Mouse (Mus musculus) kidney, postnatal 0 days (tissue): ENCODE data around the gene Samd4. TPM values are rescaled to one million over a fixed set of nuclear protein-coding genes. Genes with fewer than 3 reads are reported as not detected.

Source experiments
- ATAC-seq: fragments of 200-750 bp; cut with Nextera tagmentation; replicated peaks from 2 replicates; pipeline ENCODE4 v1.8.0; 2017; ENCODE audit warnings: low read depth, moderate number of reproducible peaks, moderate TSS enrichment, moderate library complexity; ENCODE audit not compliant: low FRiP score
- DNase-seq: peaks from one replicate; pipeline ENCODE4 v3.0.0-alpha.2; 2016; ENCODE audit warnings: low spot score
- H3K27ac ChIP-seq: fragments of 300-500 bp; sonication (generic); 2 replicates; pipeline ENCODE4 v1.5.1; 2014; ENCODE audit warnings: mild to moderate bottlenecking
- H3K27me3 ChIP-seq: fragments of 300-500 bp; sonication (generic); 2 replicates; pipeline ENCODE4 v1.6.1; 2014; ENCODE audit warnings: low read length, mixed read lengths; ENCODE audit not compliant: insufficient read depth
- H3K36me3 ChIP-seq: fragments of 300-500 bp; sonication (generic); 2 replicates; pipeline ENCODE4 v1.6.1; 2014; ENCODE audit warnings: low read length, mixed read lengths; ENCODE audit not compliant: insufficient read depth
- H3K4me1 ChIP-seq: fragments of 300-500 bp; sonication (generic); replicated peaks from 2 replicates; pipeline ENCODE4 v1.6.1; 2014; ENCODE audit warnings: antibody characterized with exemption, low read length, mixed read lengths; ENCODE audit not compliant: insufficient read depth
- H3K4me2 ChIP-seq: fragments of 300-500 bp; sonication (generic); 2 replicates; pipeline ENCODE4 v1.6.1; 2014; ENCODE audit warnings: mild to moderate bottlenecking, low read length, moderate library complexity, mixed read lengths
- H3K4me3 ChIP-seq: fragments of 300-500 bp; sonication (generic); replicated peaks from 2 replicates; pipeline ENCODE4 v1.5.1; 2014; ENCODE audit warnings: low read depth, low read length
- H3K9ac ChIP-seq: fragments of 300-500 bp; sonication (generic); 2 replicates; pipeline ENCODE4 v1.6.1; 2014; ENCODE audit warnings: low read depth, low read length
- H3K9me3 ChIP-seq: fragments of 300-500 bp; sonication (generic); replicated peaks from 2 replicates; pipeline ENCODE4 v1.6.1; 2016; ENCODE audit warnings: low read length, inconsistent platforms, mixed read lengths
- CTCF ChIP-seq: IDR thresholded peaks from 2 replicates; pipeline ENCODE4 v1.5.1; 2016; ENCODE audit warnings: antibody characterized with exemption, low read depth, mild to moderate bottlenecking, moderate library complexity
- WGBS: fragments of 180-500 bp; shearing (Covaris S2); extraction: QIAGEN DNeasy Blood & Tissue Kit; methylation state at CpG from one replicate; pipeline ENCODE4 v1.1.7; 2014; 5-methylcytosine and 5-hydroxymethylcytosine counted together
- microRNA-seq: library from miRNA; unstranded; fragments of <30 nt; microRNA quantifications from one replicate; pipeline ENCODE4, GENCODE M21; 2016
- polyA plus RNA-seq: library from polyadenylated mRNA; unstranded; fragments of >200 nt; fragmentation: Nextera tagmentation; extraction: Ambion mirVana; gene quantifications from 2 replicates; pipeline ENCODE4 v1.2.1, GENCODE M21; 2015

Samd4 gene
- polyA plus RNA-seq, 1 experiment from 2014 or later, result 4.4 TPM

DNA sequence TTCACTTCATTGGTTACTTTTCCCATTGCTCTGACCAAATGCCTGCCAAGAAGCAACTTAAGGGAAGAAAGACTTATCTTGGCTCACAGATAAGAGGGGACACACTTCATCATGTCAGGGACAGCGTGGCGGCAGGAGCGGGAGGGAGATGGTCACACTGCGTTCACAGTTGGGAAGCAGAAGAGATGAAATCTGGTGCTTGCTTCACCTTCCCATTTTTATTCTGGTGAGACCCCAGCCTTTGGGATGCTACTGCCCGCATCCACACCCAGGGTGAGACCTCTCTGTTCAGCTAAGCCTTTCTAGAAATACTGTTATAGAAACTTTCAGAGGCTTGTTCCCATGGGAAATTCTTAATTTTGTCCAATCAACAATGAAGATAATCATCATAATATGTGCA, 261.7 kb downstream of the Samd4 start:
- Histone ChIP-seq H3K4me3 (no peak overlapping the region), H3K27me3 (no peaks in the 10 kb centered on the region), H3K36me3 (no peaks in the 10 kb centered on the region), H3K9ac (no peak overlapping the region), H3K27ac (no peak overlapping the region), H3K4me1 (no peaks in the 10 kb centered on the region), H3K9me3 (no peaks in the 10 kb centered on the region), H3K4me2 (no peak overlapping the region)
- TF ChIP-seq CTCF, result no peak
- DNase-seq (no peak), ATAC-seq (no peak)
- 98% methylated on average over 5 of the region's 5 CpGs for WGBS

DNA sequence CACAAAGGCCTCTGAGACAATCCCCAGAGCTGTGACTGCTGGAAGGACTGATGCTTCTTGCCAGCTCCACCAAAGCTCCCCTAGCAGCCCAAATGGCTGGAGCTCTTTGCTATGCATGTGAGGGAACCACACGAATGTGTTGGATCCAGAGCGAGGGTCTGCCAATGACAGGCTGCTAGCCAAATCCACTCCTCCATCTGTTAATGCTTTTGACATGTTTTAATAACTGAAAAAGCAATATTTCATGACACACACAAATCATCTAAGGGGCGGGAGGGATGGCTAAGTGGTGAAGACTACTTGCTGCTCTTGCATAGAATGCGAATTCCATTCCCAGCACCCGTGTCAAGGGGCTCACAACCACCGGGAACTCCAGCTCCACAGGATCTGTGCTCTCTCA, 268.7 kb downstream of the Samd4 start:
- ATAC-seq, result no peak
- TF ChIP-seq CTCF, result no peak
- no peak overlapping the region for H3K27ac ChIP-seq
- 88% methylated on average over 6 of the region's 6 CpGs for WGBS
- no peak for DNase-seq
- H3K9me3 ChIP-seq, result no peaks in the 10 kb centered on the region
- H3K4me3 ChIP-seq, result no peak overlapping the region
- H3K4me2 ChIP-seq, result no peak overlapping the region
- H3K27me3 ChIP-seq, result no peaks in the 10 kb centered on the region
- no peak overlapping the region for H3K9ac ChIP-seq
- H3K36me3 ChIP-seq, result no peaks in the 10 kb centered on the region
- H3K4me1 ChIP-seq, result no peaks in the 10 kb centered on the region

DNA sequence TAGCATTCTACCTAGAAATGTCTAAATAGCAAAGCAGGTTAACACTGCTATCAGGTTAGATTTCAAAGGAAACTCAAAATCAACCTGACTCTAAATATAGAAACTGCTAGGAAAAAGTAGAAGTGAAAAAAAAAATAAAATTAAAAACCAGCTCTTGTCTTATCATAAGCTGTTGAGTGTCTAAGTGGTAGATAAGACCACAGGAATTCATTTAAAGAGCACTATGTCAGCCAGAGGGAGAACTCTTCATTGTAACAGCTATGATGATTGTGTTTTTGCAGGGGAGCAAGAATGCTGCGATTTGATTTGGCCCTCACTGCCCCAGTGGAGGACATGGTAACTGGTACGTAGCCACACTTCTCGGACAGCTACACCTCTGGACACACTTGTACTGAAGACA, 271.6 kb downstream of the Samd4 start:
- H3K36me3 ChIP-seq, result no peaks in the 10 kb centered on the region
- DNase-seq (no peak), ATAC-seq (no peak)
- no peaks in the 10 kb centered on the region for H3K4me1 ChIP-seq
- 84% methylated on average over 3 of the region's 3 CpGs for WGBS
- H3K4me2 ChIP-seq, result no peak overlapping the region
- H3K9me3 ChIP-seq, result no peaks in the 10 kb centered on the region
- H3K9ac ChIP-seq, result no peak overlapping the region
- no peak overlapping the region for H3K4me3 ChIP-seq
- no peak for TF ChIP-seq CTCF
- no peaks in the 10 kb centered on the region for H3K27me3 ChIP-seq
- no peak overlapping the region for H3K27ac ChIP-seq

Small RNAs within 50 kb of the gene (microRNA-seq; reads per million reads assigned to microRNA genes)
- 5.0 reads per million, percentile 15 among the genes with 10 or more reads in this experiment for gene Mir378c

Other genes with a start within 250 kb of the Samd4 start
- gene Cdkn3, start 122.3 kb upstream of the Samd4 start, polyA plus RNA-seq, result 38.0 and 44.0 TPM in 2 replicates
- gene Cnih1, start 94.4 kb upstream of the Samd4 start, polyA plus RNA-seq, result 170 and 187 TPM in 2 replicates
- gene Gmfb, start 60.6 kb upstream of the Samd4 start, polyA plus RNA-seq, result 58.3 and 70.3 TPM in 2 replicates
- gene Cgrrf1, start 50.7 kb upstream of the Samd4 start, polyA plus RNA-seq, result 41.9 and 44.0 TPM in 2 replicates